Mouse (Mus musculus) embryonic facial prominence, embryonic 10.5 days (tissue): ENCODE results near the gene Ugt1a6b. TPM values are rescaled to one million over a fixed set of nuclear protein-coding genes. Genes with fewer than 3 reads are reported as not detected.

Experiments used
- DNase-seq: peaks from one replicate; pipeline ENCODE4 v3.0.0-alpha.2; 2017; ENCODE audit warnings: low spot score
- H3K27ac ChIP-seq: fragments of 300-500 bp; sonication (generic); replicated peaks from 2 replicates; pipeline ENCODE4 v1.5.1; 2016; ENCODE audit warnings: mild to moderate bottlenecking
- H3K27me3 ChIP-seq: fragments of 300-500 bp; sonication (generic); replicated peaks from 2 replicates; pipeline ENCODE4 v1.6.1; 2016; ENCODE audit warnings: low read depth, mild to moderate bottlenecking; ENCODE audit not compliant: poor library complexity, severe bottlenecking
- H3K36me3 ChIP-seq: fragments of 300-500 bp; sonication (generic); replicated peaks from 2 replicates; pipeline ENCODE4 v1.6.1; 2016; ENCODE audit warnings: mild to moderate bottlenecking, moderate library complexity
- H3K4me1 ChIP-seq: fragments of 300-500 bp; sonication (generic); 2 replicates; pipeline ENCODE4 v1.6.1; 2016
- H3K4me3 ChIP-seq: fragments of 300-500 bp; sonication (generic); 2 replicates; pipeline ENCODE4 v1.5.1; 2016; ENCODE audit warnings: mild to moderate bottlenecking, moderate library complexity
- H3K9me3 ChIP-seq: fragments of 300-500 bp; sonication (generic); 2 replicates; pipeline ENCODE4 v1.6.1; 2016; ENCODE audit warnings: mild to moderate bottlenecking
- WGBS: fragments of 180-500 bp; shearing (Covaris S2); methylation state at CpG from one replicate; pipeline ENCODE4 v1.1.7; 2016; 5-methylcytosine and 5-hydroxymethylcytosine counted together
- polyA plus RNA-seq: library from polyadenylated mRNA; unstranded; fragments of >200 nt; fragmentation: Nextera tagmentation; extraction: Ambion mirVana; gene quantifications from 2 replicates; pipeline ENCODE4 v1.2.1, GENCODE M21; 2016

Ugt1a6b gene
- polyA plus RNA-seq, 1 experiment from 2014 or later = not detected

- Histone ChIP-seq H3K9me3 (peaks cover 95% of the 10 kb centered on the region), H3K4me1 (no peaks in the 10 kb centered on the region), H3K4me3 (no peak overlapping the region), H3K27ac (no peak overlapping the region), H3K27me3 (no peaks in the 10 kb centered on the region), H3K36me3 (peaks cover 36% of the 10 kb centered on the region)
- WGBS = 81% methylated on average over 6 of the region's 6 CpGs
- no peak for DNase-seq
Observed at GRCm38 (mm10) chr1:88257681-88258080, 154.6 kb downstream of the Ugt1a6b start.

- Histone ChIP-seq H3K27me3 (no peaks in the 10 kb centered on the region), H3K36me3 (peaks cover 43% of the 10 kb centered on the region), H3K9me3 (peaks cover 95% of the 10 kb centered on the region), H3K27ac (no peak overlapping the region), H3K4me1 (no peaks in the 10 kb centered on the region), H3K4me3 (no peak overlapping the region)
- WGBS = 72% methylated on average over 6 of the region's 6 CpGs
- DNase-seq = no peak
Observed at GRCm38 (mm10) chr1:88258361-88258760, 155.3 kb downstream of the Ugt1a6b start.

- DNase-seq = no peak
- WGBS = 81% methylated on average over 8 of the region's 8 CpGs
- H3K27ac ChIP-seq = no peak overlapping the region
Observed at GRCm38 (mm10) chr1:88258881-88259642, 156.0 kb downstream of the Ugt1a6b start.

GRCm38 (mm10) chr1:88259643-88260024 lies 156.6 kb downstream of the Ugt1a6b start:
- DNase-seq = no peak
- no peaks in the 10 kb centered on the region for H3K4me1 ChIP-seq
- H3K27me3 ChIP-seq = no peaks in the 10 kb centered on the region
- no peak overlapping the region for H3K27ac ChIP-seq
- peaks cover 94% of the 10 kb centered on the region for H3K9me3 ChIP-seq
- WGBS = 77% methylated on average over 4 of the region's 4 CpGs
- H3K36me3 ChIP-seq = peaks cover 56% of the 10 kb centered on the region
- no peak overlapping the region for H3K4me3 ChIP-seq

More at GRCm38 (mm10) chr1:88258881-88259642, 156.0 kb downstream of the Ugt1a6b start:
- Histone ChIP-seq H3K36me3 (peaks cover 50% of the 10 kb centered on the region), H3K27me3 (no peaks in the 10 kb centered on the region), H3K4me1 (no peaks in the 10 kb centered on the region), H3K4me3 (no peak overlapping the region), H3K9me3 (peaks cover 95% of the 10 kb centered on the region)

- no peaks in the 10 kb centered on the region for H3K4me1 ChIP-seq
- H3K4me3 ChIP-seq = no peak overlapping the region
- peaks cover 60% of the 10 kb centered on the region for H3K36me3 ChIP-seq
- 85% methylated on average over 6 of the region's 6 CpGs for WGBS
- DNase-seq = no peak
- no peaks in the 10 kb centered on the region for H3K27me3 ChIP-seq
- no peak overlapping the region for H3K27ac ChIP-seq
- H3K9me3 ChIP-seq = peaks cover 94% of the 10 kb centered on the region
Observed at GRCm38 (mm10) chr1:88260114-88260513, 157.1 kb downstream of the Ugt1a6b start.

GRCm38 (mm10) chr1:88260604-88261377 lies 157.7 kb downstream of the Ugt1a6b start:
- 85% methylated on average over 10 of the region's 10 CpGs for WGBS
- H3K4me3 ChIP-seq = no peak overlapping the region
- H3K27ac ChIP-seq = no peak overlapping the region
- H3K36me3 ChIP-seq = peaks cover 67% of the 10 kb centered on the region
- no peaks in the 10 kb centered on the region for H3K4me1 ChIP-seq
- no peaks in the 10 kb centered on the region for H3K27me3 ChIP-seq
- DNase-seq = no peak
- H3K9me3 ChIP-seq = peaks cover 94% of the 10 kb centered on the region

GRCm38 (mm10) chr1:88261706-88262105 lies 158.7 kb downstream of the Ugt1a6b start:
- Histone ChIP-seq H3K9me3 (peaks cover 93% of the 10 kb centered on the region), H3K36me3 (peaks cover 76% of the 10 kb centered on the region), H3K27me3 (no peaks in the 10 kb centered on the region), H3K4me3 (no peak overlapping the region), H3K4me1 (no peaks in the 10 kb centered on the region), H3K27ac (no peak overlapping the region)
- DNase-seq = no peak
- WGBS = 89% methylated on average over 7 of the region's 7 CpGs

- DNase-seq = no peak
- H3K27me3 ChIP-seq = no peaks in the 10 kb centered on the region
- no peak overlapping the region for H3K27ac ChIP-seq
- peaks cover 82% of the 10 kb centered on the region for H3K36me3 ChIP-seq
- 91% methylated on average over 4 of the region's 4 CpGs for WGBS
- no peak overlapping the region for H3K4me3 ChIP-seq
- H3K9me3 ChIP-seq = peaks cover 93% of the 10 kb centered on the region
- H3K4me1 ChIP-seq = no peaks in the 10 kb centered on the region
Observed at GRCm38 (mm10) chr1:88262255-88262654, 159.2 kb downstream of the Ugt1a6b start.

- WGBS = 78% methylated on average over 6 of the region's 6 CpGs
- Histone ChIP-seq H3K27me3 (no peaks in the 10 kb centered on the region), H3K27ac (no peak overlapping the region), H3K4me3 (no peak overlapping the region), H3K9me3 (peaks cover 87% of the 10 kb centered on the region), H3K36me3 (peaks cover 89% of the 10 kb centered on the region), H3K4me1 (no peaks in the 10 kb centered on the region)
- no peak for DNase-seq
Observed at GRCm38 (mm10) chr1:88262961-88263360, 159.9 kb downstream of the Ugt1a6b start.

GRCm38 (mm10) chr1:88263778-88264177 lies 160.7 kb downstream of the Ugt1a6b start:
- H3K27ac ChIP-seq = no peak overlapping the region
- no peak for DNase-seq
- H3K4me1 ChIP-seq = no peaks in the 10 kb centered on the region
- H3K36me3 ChIP-seq = peaks cover 97% of the 10 kb centered on the region
- H3K9me3 ChIP-seq = peaks cover 82% of the 10 kb centered on the region
- H3K27me3 ChIP-seq = no peaks in the 10 kb centered on the region
- 89% methylated on average over 5 of the region's 5 CpGs for WGBS
- H3K4me3 ChIP-seq = no peak overlapping the region

GRCm38 (mm10) chr1:88264237-88264868 lies 161.3 kb downstream of the Ugt1a6b start:
- no peak overlapping the region for H3K4me3 ChIP-seq
- peaks cover 82% of the 10 kb centered on the region for H3K9me3 ChIP-seq
- H3K27me3 ChIP-seq = no peaks in the 10 kb centered on the region
- H3K27ac ChIP-seq = no peak overlapping the region
- H3K4me1 ChIP-seq = no peaks in the 10 kb centered on the region
- WGBS = 91% methylated on average over 7 of the region's 7 CpGs
- DNase-seq = no peak
- H3K36me3 ChIP-seq = peaks cover 100% of the 10 kb centered on the region

GRCm38 (mm10) chr1:88264869-88265240 lies 161.8 kb downstream of the Ugt1a6b start:
- Histone ChIP-seq H3K36me3 (peaks cover 100% of the 10 kb centered on the region), H3K27ac (no peak overlapping the region), H3K4me1 (no peaks in the 10 kb centered on the region), H3K4me3 (no peak overlapping the region), H3K9me3 (peaks cover 82% of the 10 kb centered on the region), H3K27me3 (no peaks in the 10 kb centered on the region)
- WGBS = 77% methylated on average over 4 of the region's 4 CpGs
- DNase-seq = no peak
